Mouse (Mus musculus) CD4-positive, CD25-positive, alpha-beta regulatory T cell, adult 2 months (primary cell): ENCODE results near the gene Pex11a.
"Not testable (repeated sequence)": the region's sequence is repeated elsewhere in the genome, so short reads cannot be mapped to it uniquely, and the experiment has no call there.

Experiments
- DNase-seq: peaks from one replicate; pipeline ENCODE4 v3.0.0-alpha.2; 2012; ENCODE audit warnings: low read depth, low spot score

Pex11a gene

GRCm38 (mm10) chr7:79742659-79743536 is at the start of gene Pex11a, which contains the start of gene Wdr93:
Pex11a (minus strand) TSS chr7:79743131.
Wdr93 (plus strand) TSS chr7:79743163.
- peak; percentile 89 for DNase-seq

GRCm38 (mm10) chr7:79789812-79790211 is 46.9 kb upstream of the Pex11a start:
- not testable (repeated sequence) for DNase-seq

GRCm38 (mm10) chr7:79786295-79786694 is 43.4 kb upstream of the Pex11a start:
- peak; percentile 76 for DNase-seq

GRCm38 (mm10) chr7:79782516-79782855 is 39.6 kb upstream of the Pex11a start:
- no peak for DNase-seq

GRCm38 (mm10) chr7:79781826-79782515 is 39.0 kb upstream of the Pex11a start:
- no peak for DNase-seq

GRCm38 (mm10) chr7:79780647-79781626 is 38.0 kb upstream of the Pex11a start:
- DNase-seq, result peak; percentile 84

GRCm38 (mm10) chr7:79771561-79772512 is 28.9 kb upstream of the Pex11a start:
- no peak for DNase-seq

- no peak for DNase-seq
Measured at GRCm38 (mm10) chr7:79769664-79770063, 26.7 kb upstream of the Pex11a start.

GRCm38 (mm10) chr7:79765991-79766390 is 23.1 kb upstream of the Pex11a start:
- no peak for DNase-seq

GRCm38 (mm10) chr7:79762106-79762505 is 19.2 kb upstream of the Pex11a start:
- no peak for DNase-seq

- DNase-seq, result no peak
Measured at GRCm38 (mm10) chr7:79761124-79761876, 18.4 kb upstream of the Pex11a start.

- DNase-seq, result peak; percentile 58
Measured at GRCm38 (mm10) chr7:79759766-79760165, 16.8 kb upstream of the Pex11a start.

- DNase-seq, result no peak
Measured at GRCm38 (mm10) chr7:79758176-79758575, 15.2 kb upstream of the Pex11a start.

- DNase-seq, result peak; percentile 12
Measured at GRCm38 (mm10) chr7:79756334-79756733, 13.4 kb upstream of the Pex11a start.

- no peak for DNase-seq
Measured at GRCm38 (mm10) chr7:79749511-79749910, 6.6 kb upstream of the Pex11a start.

- DNase-seq, result no peak
Measured at GRCm38 (mm10) chr7:79747659-79748058, 4.7 kb upstream of the Pex11a start.

GRCm38 (mm10) chr7:79744585-79744984 is 1.7 kb upstream of the Pex11a start:
- DNase-seq, result no peak

- DNase-seq, result no peak
Measured at GRCm38 (mm10) chr7:79744051-79744450, 1.1 kb upstream of the Pex11a start.

- DNase-seq, result no peak
Measured at GRCm38 (mm10) chr7:79742277-79742658, 663 bp downstream of the Pex11a start.

- no peak for DNase-seq
Measured at GRCm38 (mm10) chr7:79740279-79740678, 2.7 kb downstream of the Pex11a start.
